Mouse (Mus musculus) embryonic facial prominence, embryonic 12.5 days (tissue): ENCODE results near the gene Slc43a1. TPM values are rescaled to one million over a fixed set of nuclear protein-coding genes. Genes with fewer than 3 reads are reported as not detected.

Experiments used
- ATAC-seq: fragments of 200-750 bp; cut with Nextera tagmentation; 2 replicates; pipeline ENCODE4 v1.8.0; 2017; ENCODE audit not compliant: insufficient number of reproducible peaks, insufficient read depth, low FRiP score, low TSS enrichment
- H3K27ac ChIP-seq: fragments of 300-500 bp; sonication (generic); 2 replicates; pipeline ENCODE4 v1.5.1; 2016; ENCODE audit warnings: mild to moderate bottlenecking
- H3K27me3 ChIP-seq: fragments of 300-500 bp; sonication (generic); 2 replicates; pipeline ENCODE4 v1.6.1; 2016; ENCODE audit warnings: mild to moderate bottlenecking, moderate library complexity
- H3K36me3 ChIP-seq: fragments of 300-500 bp; sonication (generic); 2 replicates; pipeline ENCODE4 v1.6.1; 2016; ENCODE audit warnings: mild to moderate bottlenecking
- H3K4me1 ChIP-seq: fragments of 300-500 bp; sonication (generic); 2 replicates; pipeline ENCODE4 v1.6.1; 2016
- H3K4me2 ChIP-seq: fragments of 300-500 bp; sonication (generic); replicated peaks from 2 replicates; pipeline ENCODE4 v1.6.1; 2016; ENCODE audit warnings: mild to moderate bottlenecking, moderate library complexity
- H3K4me3 ChIP-seq: fragments of 300-500 bp; sonication (generic); 2 replicates; pipeline ENCODE4 v1.5.1; 2016; ENCODE audit warnings: mild to moderate bottlenecking
- H3K9ac ChIP-seq: fragments of 300-500 bp; sonication (generic); 2 replicates; pipeline ENCODE4 v1.6.1; 2016; ENCODE audit warnings: mild to moderate bottlenecking, moderate library complexity
- H3K9me3 ChIP-seq: fragments of 300-500 bp; sonication (generic); 2 replicates; pipeline ENCODE4 v1.6.1; 2016; ENCODE audit warnings: mild to moderate bottlenecking, moderate library complexity
- WGBS: fragments of 180-500 bp; shearing (Covaris S2); methylation state at CpG from one replicate; pipeline ENCODE4 v1.1.7; 2016; 5-methylcytosine and 5-hydroxymethylcytosine counted together
- polyA plus RNA-seq: library from polyadenylated mRNA; unstranded; fragments of >200 nt; fragmentation: Nextera tagmentation; extraction: Ambion mirVana; gene quantifications from 2 replicates; pipeline ENCODE4 v1.2.1, GENCODE M21; 2016

Gene Slc43a1
- polyA plus RNA-seq, 1 experiment from 2014 or later = 19.0 TPM

- Histone ChIP-seq H3K4me3 (no peak overlapping the region), H3K4me1 (peaks cover 10% of the 10 kb centered on the region), H3K9ac (0 out of 2 replicates have a peak overlapping the region, but pooled peaks have one; percentile 13), H3K27me3 (no peaks in the 10 kb centered on the region), H3K27ac (0 out of 2 replicates have a peak overlapping the region, but pooled peaks have one; percentile 1), H3K36me3 (0 out of 2 replicates have a peak, but pooled peaks cover 3% of the 10 kb centered on the region), H3K9me3 (no peaks in the 10 kb centered on the region), H3K4me2 (no peak overlapping the region)
- peak; percentile 70; the same call in 1 of the 2 replicates for ATAC-seq
- 41% methylated on average over 10 of the region's 10 CpGs for WGBS
These were observed 6.8 kb upstream of the Slc43a1 start for GRCm38 (mm10) chr2:84831666-84832391.

DNA sequence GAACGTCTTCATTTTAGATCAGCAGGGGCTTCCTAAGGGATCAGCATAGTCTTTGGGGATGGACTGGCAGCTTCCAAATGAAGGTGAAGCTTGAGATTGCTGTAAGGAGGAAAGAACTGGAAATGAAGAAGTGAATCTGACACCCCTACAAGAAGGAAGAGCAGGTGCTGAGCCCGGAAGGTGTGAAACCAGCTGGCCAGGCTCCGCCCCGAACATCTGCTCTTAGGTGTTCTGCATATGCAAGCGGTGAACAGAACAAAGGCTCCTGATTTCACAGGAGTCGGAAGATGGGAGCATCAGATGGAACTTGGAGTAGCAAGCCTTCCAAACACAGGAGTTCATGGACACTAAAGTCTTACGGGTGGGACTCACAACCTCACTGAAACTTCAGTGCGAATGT lies 1.5 kb upstream of the Slc43a1 start:
- H3K4me1 ChIP-seq = peaks cover 12% of the 10 kb centered on the region
- ATAC-seq = no peak
- H3K9ac ChIP-seq = no peak overlapping the region
- H3K27ac ChIP-seq = no peak overlapping the region
- 64% methylated on average over 8 of the region's 8 CpGs for WGBS
- no peaks in the 10 kb centered on the region for H3K36me3 ChIP-seq
- H3K4me2 ChIP-seq = no peak overlapping the region
- no peak overlapping the region for H3K4me3 ChIP-seq
- no peaks in the 10 kb centered on the region for H3K9me3 ChIP-seq
- H3K27me3 ChIP-seq = peaks cover 4% of the 10 kb centered on the region; the same call in 1 of the 2 replicates

DNA sequence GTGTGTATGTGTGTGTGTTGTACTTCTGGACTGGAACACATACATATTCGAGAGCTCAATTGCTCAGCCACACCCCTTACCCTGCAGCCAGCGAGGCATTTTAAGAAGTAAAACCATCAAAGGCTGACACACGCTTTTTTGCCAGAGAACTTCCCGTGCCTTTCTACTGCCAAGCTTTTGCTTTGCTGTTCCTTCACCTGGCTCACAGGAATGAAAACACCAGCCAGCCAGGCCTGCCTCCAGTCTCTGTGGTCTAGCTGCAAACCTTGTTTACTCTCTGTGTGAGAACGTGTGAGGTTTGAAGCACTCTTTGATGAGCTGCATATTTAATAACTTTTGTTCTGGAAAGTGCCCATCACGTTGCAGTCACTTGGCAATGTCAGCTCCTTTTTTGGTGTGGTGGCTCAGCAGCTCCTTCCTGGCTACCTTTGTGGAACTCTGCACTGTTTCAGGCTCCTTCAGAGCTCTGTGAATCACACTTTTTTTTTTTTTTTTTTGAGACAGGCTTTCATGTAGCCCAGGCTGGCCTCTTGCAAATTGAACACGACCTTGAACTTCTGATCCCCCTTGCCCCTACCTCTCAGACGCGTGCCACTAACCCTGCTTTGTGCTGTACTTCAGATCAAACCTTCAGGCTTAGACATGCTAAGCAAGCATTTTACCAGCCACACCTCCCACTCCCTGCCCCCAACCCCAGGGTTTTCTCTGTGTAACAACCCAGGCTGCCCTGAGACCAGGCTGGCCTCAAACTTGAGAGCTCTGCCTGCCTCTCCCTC lies 645 bp upstream of the Slc43a1 start:
- no peaks in the 10 kb centered on the region for H3K36me3 ChIP-seq
- no peak for ATAC-seq
- H3K4me1 ChIP-seq = peaks cover 14% of the 10 kb centered on the region
- H3K4me2 ChIP-seq = peak overlapping the region; percentile 86; the same call in 1 of the 2 replicates
- H3K27ac ChIP-seq = no peak overlapping the region
- no peak overlapping the region for H3K9ac ChIP-seq
- 32% methylated on average over 9 of the region's 9 CpGs for WGBS
- H3K4me3 ChIP-seq = no peak overlapping the region
- no peaks in the 10 kb centered on the region for H3K9me3 ChIP-seq
- H3K27me3 ChIP-seq = peaks cover 4% of the 10 kb centered on the region; the same call in 1 of the 2 replicates

- Histone ChIP-seq H3K9me3 (no peaks in the 10 kb centered on the region), H3K36me3 (no peaks in the 10 kb centered on the region), H3K4me2 (peak overlapping the region; percentile 86), H3K27me3 (peaks cover 4% of the 10 kb centered on the region; the same call in 1 of the 2 replicates), H3K4me1 (peaks cover 14% of the 10 kb centered on the region), H3K27ac (peak overlapping the region; percentile 90), H3K9ac (peak overlapping the region; percentile 79), H3K4me3 (peak overlapping the region; percentile 73)
- peak; percentile 25 for ATAC-seq
- WGBS = under 1% methylated on average over 47 of the region's 47 CpGs
These were observed 637 bp downstream of the Slc43a1 start for GRCm38 (mm10) chr2:84838993-84839980.

- H3K36me3 ChIP-seq = no peaks in the 10 kb centered on the region
- H3K9me3 ChIP-seq = no peaks in the 10 kb centered on the region
- H3K4me1 ChIP-seq = peaks cover 14% of the 10 kb centered on the region
- peak; percentile 87 for ATAC-seq
- peak overlapping the region; percentile 73 for H3K4me3 ChIP-seq
- WGBS = 0% methylated on average over 54 of the region's 54 CpGs
- peak overlapping the region; percentile 86 for H3K4me2 ChIP-seq
- H3K27me3 ChIP-seq = peaks cover 4% of the 10 kb centered on the region; the same call in 1 of the 2 replicates
- peak overlapping the region; percentile 79 for H3K9ac ChIP-seq
- peak overlapping the region; percentile 90 for H3K27ac ChIP-seq
These were observed 1.5 kb downstream of the Slc43a1 start for GRCm38 (mm10) chr2:84840016-84840747.

DNA sequence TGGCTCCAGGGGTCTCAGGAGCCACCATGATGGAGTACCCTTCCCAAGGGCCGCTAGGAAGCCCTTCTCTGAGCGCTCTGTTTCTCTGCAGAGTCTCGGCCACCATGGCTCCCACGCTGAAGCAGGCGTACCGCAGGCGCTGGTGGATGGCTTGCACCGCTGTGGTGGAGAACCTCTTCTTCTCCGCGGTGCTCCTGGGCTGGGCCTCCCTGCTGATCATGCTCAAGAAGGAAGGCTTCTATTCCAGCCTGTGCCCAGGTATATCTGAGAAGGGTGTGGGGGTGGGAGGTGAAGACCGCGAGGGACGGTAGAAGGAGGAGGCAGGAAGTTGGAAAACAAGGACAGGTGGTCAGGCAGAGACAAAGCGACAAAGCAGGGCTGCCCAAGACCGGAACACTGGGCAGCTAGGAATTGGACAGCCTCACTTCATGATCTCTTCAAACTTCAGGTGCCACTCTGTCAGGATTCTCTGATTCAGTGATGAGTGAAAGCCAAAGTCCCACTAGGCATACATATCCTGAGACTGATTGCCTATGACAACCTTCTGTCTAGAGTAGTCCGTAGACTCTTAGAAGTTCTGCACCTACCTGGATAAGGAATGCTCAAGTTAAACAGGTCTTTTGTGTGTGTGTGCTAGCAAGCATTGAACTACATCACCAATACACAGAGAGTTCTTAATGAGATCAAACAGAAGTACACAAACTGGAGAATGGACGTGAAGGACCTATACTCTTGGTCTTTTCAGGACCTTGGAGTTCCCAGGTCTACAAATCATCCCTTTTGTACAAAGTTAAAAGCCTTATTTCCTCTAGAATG lies 2.3 kb downstream of the Slc43a1 start:
- Histone ChIP-seq H3K4me2 (peak overlapping the region; percentile 86), H3K27me3 (peaks cover 4% of the 10 kb centered on the region; the same call in 1 of the 2 replicates), H3K36me3 (no peaks in the 10 kb centered on the region), H3K9ac (peak overlapping the region; percentile 79), H3K4me3 (peak overlapping the region; percentile 73), H3K9me3 (no peaks in the 10 kb centered on the region), H3K27ac (peak overlapping the region; percentile 90), H3K4me1 (peaks cover 14% of the 10 kb centered on the region)
- no peak for ATAC-seq
- 7% methylated on average over 17 of the region's 17 CpGs for WGBS

DNA sequence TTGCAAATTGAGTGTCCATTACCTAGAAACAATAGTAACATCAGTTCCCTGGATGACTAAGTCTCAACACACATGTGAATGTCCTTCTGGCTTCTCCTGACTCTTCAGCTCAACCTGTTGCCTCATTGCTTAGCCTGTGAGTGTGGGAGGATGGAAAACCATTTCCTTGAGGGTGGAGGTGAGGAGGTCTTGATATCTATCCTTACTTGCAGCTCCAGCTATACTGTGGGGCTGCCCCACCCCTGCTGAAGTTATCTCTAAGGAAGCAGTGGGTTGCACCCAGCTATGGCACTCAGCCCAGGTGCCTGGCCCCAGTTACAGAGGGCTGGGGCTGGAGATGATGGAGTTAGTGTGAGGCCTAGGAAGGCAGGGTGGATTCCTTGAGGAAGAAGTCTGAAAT lies 3.3 kb downstream of the Slc43a1 start:
- peaks cover 14% of the 10 kb centered on the region for H3K4me1 ChIP-seq
- H3K27ac ChIP-seq = no peak overlapping the region
- H3K27me3 ChIP-seq = peaks cover 4% of the 10 kb centered on the region; the same call in 1 of the 2 replicates
- H3K9ac ChIP-seq = peak overlapping the region; percentile 31; the same call in 1 of the 2 replicates
- no peak for ATAC-seq
- H3K4me3 ChIP-seq = peak overlapping the region; percentile 73; the same call in 1 of the 2 replicates
- peak overlapping the region; percentile 86 for H3K4me2 ChIP-seq
- H3K9me3 ChIP-seq = no peaks in the 10 kb centered on the region
- no peaks in the 10 kb centered on the region for H3K36me3 ChIP-seq

GRCm38 (mm10) chr2:84843654-84844053 lies 5.0 kb downstream of the Slc43a1 start:
- H3K9me3 ChIP-seq = no peaks in the 10 kb centered on the region
- no peak overlapping the region for H3K4me3 ChIP-seq
- H3K4me1 ChIP-seq = peaks cover 14% of the 10 kb centered on the region
- WGBS = 80% methylated on average over 6 of the region's 6 CpGs
- peaks cover 5% of the 10 kb centered on the region for H3K36me3 ChIP-seq
- no peak overlapping the region for H3K9ac ChIP-seq
- H3K4me2 ChIP-seq = no peak overlapping the region
- no peaks in the 10 kb centered on the region for H3K27me3 ChIP-seq
- H3K27ac ChIP-seq = no peak overlapping the region
- ATAC-seq = no peak

DNA sequence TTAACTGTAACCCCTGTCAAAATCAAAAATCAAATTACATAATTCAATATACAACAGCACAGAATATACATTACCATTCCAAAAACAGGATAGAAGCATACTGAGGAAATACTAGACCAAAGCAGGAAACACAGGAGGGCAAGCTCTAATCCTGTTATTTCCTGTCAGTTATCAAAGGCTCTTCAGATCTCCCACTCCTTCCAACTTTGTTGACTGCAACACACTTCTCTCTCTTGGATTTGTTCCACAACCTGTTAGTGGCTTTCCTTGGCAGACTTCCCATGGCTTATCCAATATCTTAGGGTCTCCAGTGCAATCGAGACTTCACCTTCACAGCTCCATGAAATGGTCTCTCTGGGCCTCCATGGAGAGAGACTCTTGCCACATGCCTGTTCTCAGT lies 6.6 kb downstream of the Slc43a1 start:
- Histone ChIP-seq H3K4me1 (peaks cover 14% of the 10 kb centered on the region), H3K9ac (no peak overlapping the region), H3K27ac (no peak overlapping the region), H3K27me3 (no peaks in the 10 kb centered on the region), H3K9me3 (no peaks in the 10 kb centered on the region), H3K4me2 (no peak overlapping the region), H3K36me3 (peaks cover 14% of the 10 kb centered on the region), H3K4me3 (no peak overlapping the region)
- no peak for ATAC-seq
- WGBS = 69% methylated on average over 1 of the region's 1 CpGs
